Mouse (Mus musculus): ENCODE measurements at regions not wholly inside any gene's neighbourhood (a gene's known extent, or its start where the extent isn't known, plus 50 kb on each side); places are given as distances from the start of the nearest gene placed in this dataset.

GRCm38 (mm10) chr15:68650033-68650432, 2149.3 kb upstream of the Lrrc6 start:
- no peak for ATAC-seq (replicated peaks; ENCODE audit: low FRiP score, low TSS enrichment, poor library complexity, severe bottlenecking)

- no peak for ATAC-seq (replicated peaks; ENCODE audit: low FRiP score, low TSS enrichment, poor library complexity, severe bottlenecking)
Measured at GRCm38 (mm10) chr15:68646865-68647264, 2146.2 kb upstream of the Lrrc6 start.

GRCm38 (mm10) chr15:68644862-68645261, 2144.2 kb upstream of the Lrrc6 start:
- no peak for ATAC-seq (replicated peaks; ENCODE audit: low FRiP score, low TSS enrichment, poor library complexity, severe bottlenecking)

- ATAC-seq (replicated peaks; ENCODE audit: low FRiP score, low TSS enrichment, poor library complexity, severe bottlenecking): no peak
Measured at GRCm38 (mm10) chr15:68635633-68636032, 2134.9 kb upstream of the Lrrc6 start.

- no peak for ATAC-seq (replicated peaks; ENCODE audit: low FRiP score, low TSS enrichment, poor library complexity, severe bottlenecking)
Measured at GRCm38 (mm10) chr15:68626976-68627375, 2126.3 kb upstream of the Lrrc6 start.

DNA sequence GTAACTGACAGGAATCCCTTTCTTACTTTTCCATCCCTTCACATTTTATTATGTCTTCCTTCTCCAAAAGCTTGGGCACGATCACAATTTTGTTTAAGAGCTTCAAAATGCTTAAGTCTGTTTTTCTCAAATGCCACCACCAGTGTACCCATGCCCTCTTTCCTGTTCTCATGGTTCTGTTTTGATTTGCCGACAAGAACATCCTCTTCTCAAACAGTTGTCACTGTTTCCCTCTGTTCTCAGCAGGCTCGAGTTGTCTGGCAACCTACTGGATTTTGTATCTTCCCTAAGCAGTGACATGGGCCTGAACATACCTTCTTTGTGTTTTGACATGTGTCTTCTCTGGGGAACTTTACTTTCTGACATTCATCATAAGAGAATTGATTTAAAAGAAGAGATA, 2124.1 kb upstream of the Lrrc6 start:
- ATAC-seq (replicated peaks; ENCODE audit: low FRiP score, low TSS enrichment, poor library complexity, severe bottlenecking): no peak

DNA sequence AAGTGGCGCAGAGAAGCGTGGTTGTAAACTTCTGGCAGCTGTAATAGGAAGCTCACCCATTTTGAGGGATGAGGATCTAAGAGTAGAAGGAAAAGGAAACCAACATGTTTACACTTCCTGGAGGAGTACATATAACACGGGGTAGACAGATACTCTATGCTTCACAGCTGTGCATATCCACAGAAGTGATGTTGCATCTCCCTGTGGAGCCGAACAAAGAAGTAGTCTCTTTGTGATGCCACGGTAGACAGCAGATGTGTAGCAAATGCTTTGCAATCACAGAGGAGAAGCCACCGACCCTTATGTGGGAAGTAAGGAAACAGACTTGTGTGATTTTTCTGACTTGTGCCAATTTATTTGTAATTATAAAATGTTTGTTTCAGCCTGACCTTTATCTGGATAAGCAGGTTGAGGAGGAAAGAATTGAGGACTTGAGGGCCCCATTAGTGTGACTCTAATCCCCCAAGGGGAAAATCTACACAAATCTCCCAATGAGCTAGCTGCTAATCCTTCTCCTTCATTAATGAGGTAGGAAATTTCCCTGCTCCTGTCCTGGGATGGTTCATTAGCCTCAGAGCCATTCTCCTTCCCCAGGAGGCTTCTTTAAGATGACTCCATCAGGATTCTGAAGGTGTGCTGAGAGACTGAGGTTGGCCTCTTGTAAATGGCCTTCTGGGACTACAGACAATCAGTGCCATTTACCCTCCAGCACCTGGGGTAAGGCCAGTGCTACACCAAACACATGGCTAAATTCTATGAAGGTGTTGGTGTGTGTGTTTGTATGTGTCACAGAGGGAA, 2119.9 kb upstream of the Lrrc6 start:
- no peak for ATAC-seq (replicated peaks; ENCODE audit: low FRiP score, low TSS enrichment, poor library complexity, severe bottlenecking)

DNA sequence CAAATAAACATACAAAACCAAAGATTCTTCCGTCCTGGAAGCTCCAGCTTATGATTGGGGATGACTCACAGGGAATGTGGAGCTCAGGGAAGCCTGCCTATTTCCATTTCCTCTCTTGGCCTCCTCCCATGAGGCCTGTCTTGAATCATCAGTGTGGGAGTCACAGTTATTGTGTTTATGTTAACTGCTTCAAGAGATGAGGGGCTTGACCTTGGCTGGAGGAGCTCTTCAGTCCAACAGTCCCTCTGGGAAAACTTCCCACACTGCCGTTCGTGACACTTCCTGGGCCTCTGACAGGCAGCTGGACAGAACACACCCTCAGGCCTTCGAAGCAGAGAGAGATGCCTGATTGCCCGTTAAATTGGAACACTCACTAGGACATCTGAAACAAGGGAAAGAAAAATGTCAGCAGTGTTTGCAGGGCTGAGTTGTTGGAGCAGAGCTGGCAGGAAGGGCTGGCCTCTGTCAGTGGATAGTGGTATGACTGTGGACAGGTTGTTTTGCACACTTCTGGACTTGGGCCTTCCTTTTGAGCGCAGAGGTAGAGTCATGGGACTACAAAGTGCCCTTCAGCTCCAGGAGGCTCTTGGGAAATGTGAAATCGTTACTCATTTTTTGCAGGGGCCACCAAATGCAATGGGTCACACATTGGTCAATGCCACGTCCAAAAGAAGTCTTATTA, 2105.5 kb upstream of the Lrrc6 start:
- ATAC-seq (replicated peaks; ENCODE audit: low FRiP score, low TSS enrichment, poor library complexity, severe bottlenecking): no peak

DNA sequence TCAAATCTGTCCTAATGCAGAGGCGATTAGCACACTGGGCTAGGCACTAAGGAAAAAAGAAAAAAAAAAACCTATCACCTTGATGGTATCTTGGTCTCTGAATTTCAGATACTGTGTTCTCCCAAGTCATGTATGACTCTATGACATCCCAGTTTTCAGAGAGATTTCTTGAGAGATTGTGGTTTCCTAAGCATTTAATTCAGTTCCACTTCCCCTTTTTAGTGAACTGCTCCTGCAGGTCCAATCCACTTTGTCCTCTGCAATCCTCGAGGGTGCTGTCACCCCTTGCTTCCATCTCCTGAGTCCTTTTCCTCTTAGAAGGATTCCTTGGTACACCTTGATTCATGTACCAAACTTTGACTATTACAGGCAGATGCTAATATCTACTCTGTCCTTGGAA, 2104.8 kb upstream of the Lrrc6 start:
- ATAC-seq (replicated peaks; ENCODE audit: low FRiP score, low TSS enrichment, poor library complexity, severe bottlenecking): no peak

DNA sequence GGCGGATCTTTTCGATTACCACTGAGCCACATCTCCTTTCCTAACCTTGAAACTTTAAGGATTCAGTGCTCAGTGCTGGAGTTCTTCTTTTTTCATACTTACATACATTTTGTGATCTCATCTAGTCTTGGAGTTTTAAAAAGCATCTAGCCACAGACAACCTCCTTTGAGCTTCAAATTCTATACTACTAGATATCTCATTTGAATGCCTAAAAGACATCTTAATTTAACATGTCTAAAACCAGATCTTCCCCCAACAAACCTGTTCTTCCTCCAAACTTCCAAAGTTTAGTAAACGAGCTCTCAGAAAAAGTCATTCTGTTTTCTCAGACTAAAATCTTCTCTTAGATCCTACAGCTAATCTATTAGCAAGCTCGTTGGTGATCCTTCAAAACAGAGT, 2081.5 kb upstream of the Lrrc6 start:
- no peak for ATAC-seq (replicated peaks; ENCODE audit: low FRiP score, low TSS enrichment, poor library complexity, severe bottlenecking)

- no peak for ATAC-seq (replicated peaks; ENCODE audit: low FRiP score, low TSS enrichment, poor library complexity, severe bottlenecking)
Measured at GRCm38 (mm10) chr15:68579486-68579885, 2078.8 kb upstream of the Lrrc6 start.

GRCm38 (mm10) chr15:68560654-68561053, 2059.9 kb upstream of the Lrrc6 start:
- ATAC-seq (replicated peaks; ENCODE audit: low FRiP score, low TSS enrichment, poor library complexity, severe bottlenecking): no peak

DNA sequence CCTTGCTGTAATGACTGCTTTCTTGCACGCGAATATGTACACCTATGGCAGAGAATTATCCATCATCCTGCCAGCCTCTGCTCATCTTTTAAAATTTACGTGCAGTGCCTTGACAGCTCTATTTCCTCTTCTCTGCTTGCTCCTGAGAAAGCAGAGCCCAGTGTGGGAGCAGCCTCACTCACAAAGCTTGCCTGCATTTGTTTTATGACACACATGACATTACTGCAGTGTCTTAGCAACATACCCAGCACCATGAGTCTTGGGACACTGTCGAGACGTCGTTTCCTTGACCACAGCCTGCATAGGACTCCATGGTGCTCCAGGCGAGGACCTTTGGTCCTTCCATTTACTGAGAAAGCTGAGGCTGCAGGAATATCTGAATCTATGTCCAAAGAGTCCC, 2055.4 kb upstream of the Lrrc6 start:
- ATAC-seq (replicated peaks; ENCODE audit: low FRiP score, low TSS enrichment, poor library complexity, severe bottlenecking): no peak

DNA sequence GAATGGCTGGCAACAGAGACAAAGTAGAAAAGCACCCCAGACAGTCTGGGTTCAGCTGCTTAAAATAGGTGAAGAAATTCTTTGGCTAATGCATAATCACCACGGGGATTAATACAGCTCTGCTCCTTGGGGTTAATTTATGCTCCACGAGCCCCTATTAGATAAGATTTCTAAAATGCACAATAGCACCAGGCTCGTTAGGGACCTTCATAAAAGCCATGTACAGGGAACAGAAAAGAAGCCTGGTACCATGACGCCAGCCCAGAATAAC, 2035.3 kb upstream of the Lrrc6 start:
- ATAC-seq (replicated peaks; ENCODE audit: low FRiP score, low TSS enrichment, poor library complexity, severe bottlenecking): no peak

- ATAC-seq (replicated peaks; ENCODE audit: low FRiP score, low TSS enrichment, poor library complexity, severe bottlenecking): no peak
Measured at GRCm38 (mm10) chr15:68535297-68536054, 2034.8 kb upstream of the Lrrc6 start.

DNA sequence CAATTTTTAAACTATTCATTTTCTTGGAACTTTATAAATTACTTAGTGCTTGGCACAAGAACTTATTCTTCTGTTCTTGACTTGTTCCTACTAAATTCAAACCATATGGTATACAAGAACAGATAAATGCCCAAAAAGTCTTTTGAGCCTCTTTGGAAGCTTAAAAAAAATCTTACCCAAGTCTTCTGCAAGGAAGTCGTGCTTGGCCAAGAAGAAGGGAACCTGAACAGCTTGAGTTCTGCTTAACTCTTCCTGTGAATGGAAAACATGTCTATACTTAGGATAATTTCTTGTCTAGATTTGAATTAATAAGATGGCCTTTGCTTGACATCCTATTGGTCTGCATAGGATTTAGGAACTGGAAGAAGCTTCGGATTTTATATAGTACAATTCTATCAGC, 2020.0 kb upstream of the Lrrc6 start:
- ATAC-seq (replicated peaks; ENCODE audit: low FRiP score, low TSS enrichment, poor library complexity, severe bottlenecking): no peak

DNA sequence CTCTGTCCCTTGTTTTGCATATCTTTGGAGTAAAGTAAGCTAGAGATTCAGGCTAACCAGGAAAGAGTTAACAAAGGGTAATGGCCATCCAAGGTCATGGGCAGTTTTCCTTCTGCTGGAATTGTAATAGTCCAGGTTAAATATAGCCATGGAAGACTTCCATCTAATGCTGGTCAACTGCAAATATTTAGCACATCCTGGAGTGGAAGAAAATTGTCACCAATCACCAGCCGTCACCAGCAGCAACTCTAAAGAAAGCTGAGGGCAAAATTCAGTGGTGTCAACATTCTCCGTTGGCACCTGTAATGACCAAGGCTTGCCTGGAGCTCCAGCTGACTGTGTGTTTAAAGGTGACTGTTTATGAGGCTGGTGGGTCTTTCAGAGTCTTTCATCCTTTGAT, 2011.7 kb upstream of the Lrrc6 start:
- ATAC-seq (replicated peaks; ENCODE audit: low FRiP score, low TSS enrichment, poor library complexity, severe bottlenecking): no peak

DNA sequence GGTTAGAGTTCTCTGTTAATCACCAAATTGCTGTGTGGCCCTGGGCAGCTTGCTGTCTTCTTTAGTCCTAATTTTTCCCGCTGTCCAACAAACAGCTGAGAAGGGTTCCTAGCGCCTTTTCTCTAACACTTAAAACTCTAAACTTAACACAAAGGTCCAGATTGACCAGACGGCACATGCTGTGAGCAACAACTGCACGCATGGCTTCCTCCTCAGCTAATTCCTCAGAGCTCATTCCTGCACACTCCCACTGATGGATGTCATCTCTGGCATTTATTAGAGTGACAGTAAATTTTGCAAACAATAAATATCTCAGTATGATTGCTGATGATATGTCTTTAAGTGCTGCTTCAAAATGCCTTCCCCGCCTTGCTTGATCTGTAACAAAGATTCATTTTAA, 2007.5 kb upstream of the Lrrc6 start:
- ATAC-seq (replicated peaks; ENCODE audit: low FRiP score, low TSS enrichment, poor library complexity, severe bottlenecking): no peak

DNA sequence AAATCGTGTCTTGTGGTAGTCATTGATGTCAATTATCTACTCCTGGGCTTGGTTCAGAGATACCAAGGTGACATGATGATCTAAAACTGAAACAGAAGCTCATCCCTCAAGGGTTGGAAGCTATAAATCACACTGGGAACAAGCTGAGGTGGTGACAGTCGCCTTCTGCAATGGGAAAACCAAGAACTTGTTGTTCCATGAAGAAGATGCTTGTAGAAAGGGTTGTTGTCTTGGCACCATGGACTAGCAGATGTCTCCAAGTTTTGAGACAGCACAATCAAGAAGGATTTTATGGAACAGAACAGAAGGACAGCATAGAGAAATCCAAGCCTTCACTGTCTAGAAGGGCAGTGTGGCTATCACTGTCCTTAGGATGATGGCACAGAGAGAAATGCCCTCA, 2005.4 kb upstream of the Lrrc6 start:
- no peak for ATAC-seq (replicated peaks; ENCODE audit: low FRiP score, low TSS enrichment, poor library complexity, severe bottlenecking)

DNA sequence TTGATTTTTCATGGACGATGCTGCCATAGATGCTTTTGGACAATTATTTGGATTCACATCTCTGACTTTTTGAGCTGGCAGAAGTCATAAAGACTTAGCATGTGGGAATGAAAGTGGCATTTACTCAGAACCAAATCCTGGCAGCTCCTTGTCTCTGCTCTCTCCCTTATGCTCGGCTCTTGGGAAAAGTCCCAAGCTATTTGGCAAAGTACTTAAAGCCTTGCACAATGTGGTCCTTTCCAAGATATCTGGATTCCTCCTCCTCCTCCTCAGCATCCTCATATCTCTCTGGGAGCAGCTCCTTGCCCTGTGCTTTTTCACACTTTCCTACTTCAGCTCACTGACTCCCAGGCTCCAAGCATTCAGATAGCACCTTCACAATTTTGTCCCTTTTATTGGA, 1995.7 kb upstream of the Lrrc6 start:
- ATAC-seq (replicated peaks; ENCODE audit: low FRiP score, low TSS enrichment, poor library complexity, severe bottlenecking): no peak

- no peak for ATAC-seq (replicated peaks; ENCODE audit: low FRiP score, low TSS enrichment, poor library complexity, severe bottlenecking)
Measured at GRCm38 (mm10) chr15:68484789-68485188, 1984.1 kb upstream of the Lrrc6 start.
